Mouse (Mus musculus): ENCODE results near the gene Plxnb3. TPM values are rescaled to one million over a fixed set of nuclear protein-coding genes. Genes with fewer than 3 reads are reported as not detected.

Plxnb3 gene
- total RNA-seq, 2 experiments from 2014 or later, result 0.64 TPM

GRCm38 (mm10) chrX:73774802-73775483, 18.1 kb downstream of the Plxnb3 start:
- intact Hi-C loops (cut with DNase I), result no loop called here
- no peak for DNase-seq

- intact Hi-C loops (cut with DNase I), result no loop called here
- DNase-seq, result no peak
Measured at GRCm38 (mm10) chrX:73782227-73782626, 25.3 kb downstream of the Plxnb3 start.

GRCm38 (mm10) chrX:73785666-73786065, 28.8 kb downstream of the Plxnb3 start:
- no peak for DNase-seq
- intact Hi-C loops (cut with DNase I), result no loop called here

- DNase-seq, result peak; percentile 89
- intact Hi-C loops (cut with DNase I), result no loop called here
Measured at GRCm38 (mm10) chrX:73786364-73787224, 29.7 kb downstream of the Plxnb3 start, which contains the start of the genes Idh3g and Ssr4. Idh3g (minus strand) TSS chrX:73786897. Ssr4 (plus strand) TSS chrX:73787028.

GRCm38 (mm10) chrX:73787225-73787558, 30.3 kb downstream of the Plxnb3 start:
- no peak for DNase-seq
- intact Hi-C loops (cut with DNase I), result no loop called here

GRCm38 (mm10) chrX:73788501-73788900, 31.6 kb downstream of the Plxnb3 start:
- intact Hi-C loops (cut with DNase I), result no loop called here

GRCm38 (mm10) chrX:73793039-73793438, 36.1 kb downstream of the Plxnb3 start:
- no peak for DNase-seq
- intact Hi-C loops (cut with DNase I), result no loop called here

More at GRCm38 (mm10) chrX:73788501-73788900, 31.6 kb downstream of the Plxnb3 start:
- DNase-seq, result no peak

- intact Hi-C loops (cut with DNase I), result no loop called here
- no peak for DNase-seq
Measured at GRCm38 (mm10) chrX:73793505-73793904, 36.6 kb downstream of the Plxnb3 start.

- no peak for DNase-seq
- intact Hi-C loops (cut with DNase I), result no loop called here
Measured at GRCm38 (mm10) chrX:73797511-73797910, 40.6 kb downstream of the Plxnb3 start.

GRCm38 (mm10) chrX:73798502-73798901, 41.6 kb downstream of the Plxnb3 start:
- intact Hi-C loops (cut with DNase I), result loop anchor here (2.0 kb wide), 2 partner anchors 96 to 148 kb away; no protein-coding TSS in a partner anchor
- DNase-seq, result peak; percentile 59 to 72

GRCm38 (mm10) chrX:73805814-73806213, 48.9 kb downstream of the Plxnb3 start:
- intact Hi-C loops (cut with DNase I), result no loop called here
- DNase-seq, result no peak

GRCm38 (mm10) chrX:73815072-73815471, 58.2 kb downstream of the Plxnb3 start:
- DNase-seq, result no peak
- intact Hi-C loops (cut with DNase I), result no loop called here

- DNase-seq, result no peak
- intact Hi-C loops (cut with DNase I), result no loop called here
Measured at GRCm38 (mm10) chrX:73816596-73817314, 59.9 kb downstream of the Plxnb3 start.

Other genes starting within 250 kb of the Plxnb3 start
- gene Dusp9, start 117.7 kb upstream of the Plxnb3 start, total RNA-seq (2021), result not detected
- 10 to 100 TPM in 1 of 2 experiments, 1 to 10 TPM in 1; 8.2 to 11.4 TPM for gene Pnck, start 97.0 kb upstream of the Plxnb3 start, total RNA-seq (2021)
- 100 to 1,000 TPM; 105 to 106 TPM for gene Slc6a8, start 83.9 kb upstream of the Plxnb3 start, total RNA-seq (2021)
- gene Bcap31, start 40.9 kb upstream of the Plxnb3 start, total RNA-seq (2021), result 10 to 100 TPM; 45.9 to 47.7 TPM
- gene Abcd1, start 40.5 kb upstream of the Plxnb3 start, total RNA-seq (2021), result 10 to 100 TPM; 23.0 to 25.3 TPM
- gene Srpk3, start 17.3 kb downstream of the Plxnb3 start, total RNA-seq (2021), result 10 to 100 TPM; 43.5 to 47.5 TPM
- 100 to 1,000 TPM; 401 to 409 TPM for gene Idh3g, start 29.8 kb downstream of the Plxnb3 start, total RNA-seq (2021)
- gene Ssr4, start 29.9 kb downstream of the Plxnb3 start, total RNA-seq (2021), result 10 to 100 TPM; 69.3 to 83.2 TPM
- under 1 TPM; 0.56 to 0.96 TPM for gene Pdzd4, start 67.9 kb downstream of the Plxnb3 start, total RNA-seq (2021)
- not detected for gene Avpr2, start 135.0 kb downstream of the Plxnb3 start, total RNA-seq (2021)
- gene L1cam, start 139.0 kb downstream of the Plxnb3 start, total RNA-seq (2021), result 1 to 10 TPM; 1.8 to 2.3 TPM
- gene Arhgap4, start 164.8 kb downstream of the Plxnb3 start, total RNA-seq (2021), result 1 to 10 TPM in 1 of 2 experiments, under 1 TPM in 1; 0.67 to 1.0 TPM
- gene Naa10, start 164.9 kb downstream of the Plxnb3 start, total RNA-seq (2021), result 10 to 100 TPM; 52.9 to 57.1 TPM
- gene Renbp, start 173.8 kb downstream of the Plxnb3 start, total RNA-seq (2021), result 1 to 10 TPM; 1.8 to 2.5 TPM
- gene Hcfc1, start 209.3 kb downstream of the Plxnb3 start, total RNA-seq (2021), result 10 to 100 TPM; 30.2 to 32.1 TPM